Mouse (Mus musculus) heart, adult 8-10 months (tissue): ENCODE measurements around the gene Ephb3. TPM values are rescaled to one million over a fixed set of nuclear protein-coding genes. Genes with fewer than 3 reads are reported as not detected.

Experiments used
- DNase-seq: peaks from one replicate; pipeline ENCODE4 v3.0.0; 2022; ENCODE audit warnings: low spot score
- microRNA-seq: library from miRNA; unstranded; fragments of <30 nt; microRNA quantifications from one replicate; pipeline ENCODE4 v1.2.0, GENCODE M21; 2022
- total RNA-seq, 4 experiments: library from RNA; stranded (reverse); gene quantifications; 2 replicates each; pipeline ENCODE4 v1.2.4; 2022

Gene Ephb3
- total RNA-seq, 4 experiments from 2014 or later = 7.1 to 10.0 (median 8.8) TPM

- peak; percentile 85 for DNase-seq
These were observed 41.4 kb downstream of the Ephb3 start for GRCm38 (mm10) chr16:21245931-21246390.

- no peak for DNase-seq
These were observed 42.0 kb downstream of the Ephb3 start for GRCm38 (mm10) chr16:21246391-21247036.

GRCm38 (mm10) chr16:21247037-21247432 is 42.5 kb downstream of the Ephb3 start:
- DNase-seq = no peak

- peak; percentile 56 for DNase-seq
These were observed 43.5 kb downstream of the Ephb3 start for GRCm38 (mm10) chr16:21247871-21248712.

GRCm38 (mm10) chr16:21248713-21249531 is 44.4 kb downstream of the Ephb3 start:
- DNase-seq = no peak

GRCm38 (mm10) chr16:21252401-21252955 is 47.9 kb downstream of the Ephb3 start:
- DNase-seq = peak; percentile 11

- DNase-seq = peak; percentile 13
These were observed 51.2 kb downstream of the Ephb3 start for GRCm38 (mm10) chr16:21255574-21256304.

- DNase-seq = no peak
These were observed 52.2 kb downstream of the Ephb3 start for GRCm38 (mm10) chr16:21256514-21257305.

GRCm38 (mm10) chr16:21265417-21265816 is 60.9 kb downstream of the Ephb3 start:
- DNase-seq = no peak

- DNase-seq = no peak
These were observed 65.2 kb downstream of the Ephb3 start for GRCm38 (mm10) chr16:21269775-21270174.

- DNase-seq = no peak
These were observed 67.3 kb downstream of the Ephb3 start for GRCm38 (mm10) chr16:21271773-21272247.

GRCm38 (mm10) chr16:21272748-21273147 is 68.2 kb downstream of the Ephb3 start:
- DNase-seq = no peak

Small RNA genes lying within 50 kb of the gene (microRNA-seq; reads per million reads assigned to microRNA genes)
- not detected for gene Mir7680

Other genes starting within 250 kb of the Ephb3 start
- not detected for gene Teddm3, start 50.8 kb upstream of the Ephb3 start, total RNA-seq
- gene Vps8, start 218.4 kb downstream of the Ephb3 start, total RNA-seq = 10 to 100 TPM; 24.2 to 30.6 (median 27.2) TPM